Mouse (Mus musculus) hindbrain, postnatal 0 days (tissue): Measurements from ENCODE around the gene Lin9. TPM values are rescaled to one million over a fixed set of nuclear protein-coding genes. Genes with fewer than 3 reads are reported as not detected.
A peak's percentile ranks its signal among the peaks of the same experiment; 100 is the strongest.

Experiments used
- ATAC-seq: fragments of 200-750 bp; cut with Nextera tagmentation; 2 replicates; pipeline ENCODE4 v1.8.0; 2017; ENCODE audit warnings: mild to moderate bottlenecking, moderate TSS enrichment, moderate library complexity
- DNase-seq: peaks from one replicate; pipeline ENCODE4 v3.0.0-alpha.2; 2015; ENCODE audit warnings: low spot score
- H3K27ac ChIP-seq: fragments of 300-500 bp; sonication (generic); 2 replicates; pipeline ENCODE4 v1.5.1; 2014; ENCODE audit warnings: mild to moderate bottlenecking
- H3K27me3 ChIP-seq: fragments of 300-500 bp; sonication (generic); 2 replicates; pipeline ENCODE4 v1.6.1; 2014; ENCODE audit warnings: low read length, mixed read lengths; ENCODE audit not compliant: insufficient read depth
- H3K36me3 ChIP-seq: fragments of 300-500 bp; sonication (generic); 2 replicates; pipeline ENCODE4 v1.6.1; 2014; ENCODE audit warnings: low read length, mixed read lengths; ENCODE audit not compliant: insufficient read depth
- H3K4me1 ChIP-seq: fragments of 300-500 bp; sonication (generic); 2 replicates; pipeline ENCODE4 v1.6.1; 2014; ENCODE audit warnings: antibody characterized with exemption, low read length, mixed read lengths; ENCODE audit not compliant: insufficient read depth
- H3K4me2 ChIP-seq: fragments of 300-500 bp; sonication (generic); 2 replicates; pipeline ENCODE4 v1.6.1; 2014; ENCODE audit warnings: low read depth, mild to moderate bottlenecking, low read length, moderate library complexity, mixed read lengths
- H3K4me3 ChIP-seq: fragments of 300-500 bp; sonication (generic); 2 replicates; pipeline ENCODE4 v1.5.1; 2014; ENCODE audit warnings: low read length
- H3K9ac ChIP-seq: fragments of 300-500 bp; sonication (generic); replicated peaks from 2 replicates; pipeline ENCODE4 v1.6.1; 2014; ENCODE audit warnings: mild to moderate bottlenecking, low read length, moderate library complexity, mixed read lengths
- H3K9me3 ChIP-seq: fragments of 300-500 bp; sonication (generic); 2 replicates; pipeline ENCODE4 v1.6.1; 2016; ENCODE audit warnings: low read length, mixed read lengths
- CTCF ChIP-seq: IDR thresholded peaks from 2 replicates; pipeline ENCODE4 v1.5.1; 2016; ENCODE audit warnings: antibody characterized with exemption, control low read depth, low read depth
- whole genome bisulfite sequencing: fragments of 180-500 bp; shearing (Covaris S2); extraction: QIAGEN DNeasy Blood & Tissue Kit; methylation state at CpG from one replicate; pipeline ENCODE4 v1.1.7; 2014; 5-methylcytosine and 5-hydroxymethylcytosine counted together
- polyA plus RNA-seq: library from polyadenylated mRNA; unstranded; fragments of >200 nt; fragmentation: Nextera tagmentation; extraction: Ambion mirVana; gene quantifications from 2 replicates; pipeline ENCODE4 v1.2.1, GENCODE M21; 2015
- total RNA-seq: library from RNA; depleted of rRNA; stranded (reverse); fragments of >200 nt; gene quantifications from 2 replicates; pipeline ENCODE4 v1.2.3, GENCODE M21; 2014

The Lin9 gene
- total and polyA plus RNA-seq, 2 experiments from 2014 or later, result 4.4 to 11.8 TPM

DNA sequence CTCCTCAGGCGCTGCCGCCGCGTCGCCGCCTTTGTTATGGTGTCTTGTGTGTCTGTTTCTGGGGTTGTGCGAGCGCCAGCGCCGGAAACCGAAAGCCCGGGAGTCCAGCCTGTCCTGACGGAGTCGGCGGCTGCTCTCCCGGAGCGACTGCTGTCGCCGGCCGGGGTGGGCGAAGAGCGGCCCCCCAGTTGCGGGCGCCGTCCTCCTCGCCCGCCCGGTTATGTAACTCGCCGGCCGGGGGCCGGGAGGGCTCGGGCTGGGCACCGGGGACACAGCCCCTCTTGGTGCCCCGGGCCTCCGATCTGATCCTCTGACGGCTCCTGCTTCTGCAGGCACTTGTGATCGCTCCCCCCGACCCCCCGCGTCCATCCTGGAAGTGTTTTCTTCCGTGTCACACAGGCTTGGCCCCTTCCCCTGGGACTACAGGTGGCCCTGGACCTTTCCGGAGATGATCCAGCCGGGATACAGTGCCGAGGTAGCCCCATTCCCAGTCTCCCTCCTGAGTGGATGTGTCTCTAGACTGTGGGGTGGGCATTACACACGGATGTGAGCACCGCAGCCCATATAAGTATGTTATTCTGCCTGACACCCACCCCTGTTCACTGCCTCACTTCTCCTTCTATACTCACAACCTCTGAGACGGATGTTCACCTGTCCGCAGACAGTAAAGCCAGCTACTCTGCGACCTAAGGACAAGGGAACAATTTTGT lies 723 bp downstream of the Lin9 start:
- H3K4me1 ChIP-seq, result peaks cover 10% of the 10 kb centered on the region; the same call in 1 of the 2 replicates
- no peaks in the 10 kb centered on the region for H3K27me3 ChIP-seq
- peak overlapping the region; percentile 87 for H3K9ac ChIP-seq
- H3K4me3 ChIP-seq, result peak overlapping the region; percentile 98
- H3K4me2 ChIP-seq, result peak overlapping the region; percentile 97
- TF ChIP-seq CTCF, result no peak
- peak overlapping the region; percentile 78 for H3K27ac ChIP-seq
- H3K36me3 ChIP-seq, result no peaks in the 10 kb centered on the region
- peak; percentile 40 for DNase-seq
- no peaks in the 10 kb centered on the region for H3K9me3 ChIP-seq
- WGBS, result 3% methylated on average over 50 of the region's 50 CpGs
- ATAC-seq, result peak; percentile 46

- H3K4me3 ChIP-seq, result peak overlapping the region; percentile 98
- no peak for DNase-seq
- no peak for ATAC-seq
- H3K36me3 ChIP-seq, result no peaks in the 10 kb centered on the region
- no peak overlapping the region for H3K27ac ChIP-seq
- H3K4me1 ChIP-seq, result peaks cover 10% of the 10 kb centered on the region; the same call in 1 of the 2 replicates
- H3K4me2 ChIP-seq, result peak overlapping the region; percentile 97
- 74% methylated on average over 8 of the region's 8 CpGs for WGBS
- no peak for TF ChIP-seq CTCF
- no peaks in the 10 kb centered on the region for H3K9me3 ChIP-seq
- H3K9ac ChIP-seq, result peak overlapping the region; percentile 87
- H3K27me3 ChIP-seq, result no peaks in the 10 kb centered on the region
Measured at GRCm38 (mm10) chr1:180642228-180642564, 1.2 kb downstream of the Lin9 start.

DNA sequence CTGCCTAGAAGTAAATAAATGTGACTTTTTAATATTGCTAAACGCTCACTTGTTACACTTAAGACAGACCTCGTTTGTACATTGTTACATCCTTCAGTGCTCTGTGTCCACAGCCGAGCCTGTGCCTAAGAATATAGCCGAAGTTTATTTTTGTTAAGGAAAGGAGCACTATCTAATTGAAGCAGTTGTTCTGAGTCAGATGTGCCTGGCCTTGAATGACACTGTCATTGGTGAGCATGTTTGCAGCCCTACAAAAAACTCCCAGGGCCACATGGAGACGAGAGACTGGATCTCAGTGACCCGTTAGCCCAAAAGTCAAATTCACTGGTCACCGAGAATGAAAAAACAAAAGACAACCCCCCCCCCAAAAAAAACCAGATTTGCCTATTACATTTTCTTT lies 50.3 kb downstream of the Lin9 start:
- no peak overlapping the region for H3K9ac ChIP-seq
- ATAC-seq (no peak), DNase-seq (no peak)
- no peaks in the 10 kb centered on the region; the same call in none of the 2 replicates for H3K36me3 ChIP-seq
- no peaks in the 10 kb centered on the region for H3K4me1 ChIP-seq
- TF ChIP-seq CTCF, result no peak
- H3K4me2 ChIP-seq, result no peak overlapping the region
- no peak overlapping the region for H3K27ac ChIP-seq
- peaks cover 7% of the 10 kb centered on the region for H3K27me3 ChIP-seq
- WGBS, result 89% methylated on average over 7 of the region's 7 CpGs
- no peak overlapping the region for H3K4me3 ChIP-seq
- H3K9me3 ChIP-seq, result no peaks in the 10 kb centered on the region

GRCm38 (mm10) chr1:180696626-180697352 lies 55.8 kb downstream of the Lin9 start, which contains the start of gene Mixl1:
TSS of gene Mixl1 (minus strand) at chr1:180697034.
- H3K9ac ChIP-seq, result no peak within 1 kb of the TSS
- H3K4me3 ChIP-seq, result peak within 1 kb of the TSS; percentile 32
- no peaks in the 10 kb centered on the region; the same call in 1 of the 2 replicates for H3K36me3 ChIP-seq
- ATAC-seq (no peak), DNase-seq (peak; percentile 13)
- no peaks in the 10 kb centered on the region for H3K9me3 ChIP-seq
- no peak for TF ChIP-seq CTCF
- peak within 1 kb of the TSS; percentile 57 for H3K4me2 ChIP-seq
- no peaks in the 10 kb centered on the region for H3K4me1 ChIP-seq
- peaks cover 27% of the 10 kb centered on the region for H3K27me3 ChIP-seq
- no peak within 1 kb of the TSS for H3K27ac ChIP-seq
- WGBS, result 2% methylated on average over 66 of the region's 79 CpGs

DNA sequence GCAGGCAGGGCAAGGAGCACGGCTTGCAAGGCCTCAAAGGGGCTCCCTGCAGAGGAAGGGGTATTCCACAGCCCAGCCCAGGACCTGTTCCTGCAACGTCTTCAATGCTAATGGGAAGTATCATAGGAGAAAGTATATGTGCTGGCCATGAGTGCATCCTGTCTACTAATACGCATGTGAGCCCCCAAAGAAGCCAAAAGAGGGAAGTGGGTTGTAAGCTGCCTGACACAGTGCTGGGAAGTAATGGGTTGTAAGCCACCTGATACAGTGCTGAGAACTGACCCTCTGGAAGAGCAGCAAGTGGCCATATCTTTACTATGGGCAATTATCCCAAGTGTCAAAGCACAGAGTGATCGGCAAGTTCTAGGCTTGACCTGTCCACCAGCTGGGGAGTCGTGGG lies 57.1 kb downstream of the Lin9 start:
- ATAC-seq, result no peak
- DNase-seq, result no peak
- no peaks in the 10 kb centered on the region for H3K36me3 ChIP-seq

DNA sequence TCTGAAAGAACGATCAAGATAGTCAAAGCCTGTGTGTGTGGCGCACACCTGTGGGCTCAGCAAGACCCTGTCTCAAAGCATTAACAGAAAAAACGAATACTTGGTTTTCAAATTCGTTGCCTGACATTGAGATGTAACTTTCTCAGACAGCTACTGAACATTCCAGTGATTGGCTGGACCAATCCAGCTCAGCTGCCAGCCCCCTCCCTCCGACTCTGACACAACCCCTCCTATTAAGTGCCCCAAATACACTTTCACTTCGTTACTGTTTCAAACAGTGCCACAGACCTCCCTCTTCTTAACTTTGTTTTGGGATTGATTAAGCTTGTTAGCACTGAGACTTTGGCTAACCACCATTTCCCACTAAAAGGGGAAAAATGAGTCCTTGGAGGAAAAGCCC lies 62.5 kb downstream of the Lin9 start:
- 48% methylated on average over 6 of the region's 6 CpGs for WGBS
- no peaks in the 10 kb centered on the region for H3K27me3 ChIP-seq
- H3K9ac ChIP-seq, result no peak overlapping the region
- H3K9me3 ChIP-seq, result no peaks in the 10 kb centered on the region
- no peaks in the 10 kb centered on the region for H3K36me3 ChIP-seq
- no peaks in the 10 kb centered on the region for H3K4me1 ChIP-seq
- no peak overlapping the region for H3K27ac ChIP-seq
- no peak for ATAC-seq
- no peak for TF ChIP-seq CTCF
- H3K4me2 ChIP-seq, result peak overlapping the region; percentile 34; the same call in 1 of the 2 replicates
- DNase-seq, result no peak
- H3K4me3 ChIP-seq, result no peak overlapping the region

More for the DNA sequence above, 57.1 kb downstream of the Lin9 start:
- Histone ChIP-seq H3K27me3 (peaks cover 27% of the 10 kb centered on the region), H3K9me3 (no peaks in the 10 kb centered on the region), H3K4me2 (no peak overlapping the region), H3K27ac (no peak overlapping the region), H3K9ac (no peak overlapping the region), H3K4me1 (no peaks in the 10 kb centered on the region), H3K4me3 (no peak overlapping the region)
- 59% methylated on average over 5 of the region's 5 CpGs for WGBS
- TF ChIP-seq CTCF, result no peak

DNA sequence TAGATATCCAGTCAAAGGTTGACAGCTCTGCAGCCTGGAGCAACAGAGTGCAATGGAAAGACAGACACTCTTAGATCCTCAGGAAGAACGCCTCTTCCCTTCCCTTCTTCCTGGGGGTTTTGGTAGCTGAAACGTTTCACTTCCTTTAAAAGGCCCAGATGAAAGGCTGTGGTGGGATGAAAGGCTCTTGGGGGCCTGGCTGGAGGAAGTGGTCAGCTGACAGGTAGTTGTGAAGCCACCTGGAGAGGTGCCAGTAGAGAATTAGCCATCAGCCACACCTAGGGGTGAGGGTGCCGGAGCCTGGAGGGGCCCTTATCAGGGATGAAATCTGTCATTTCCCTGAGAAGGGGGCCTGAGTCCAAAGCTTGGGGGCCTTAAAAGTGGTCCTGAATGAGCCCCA lies 66.4 kb downstream of the Lin9 start:
- Histone ChIP-seq H3K4me1 (no peaks in the 10 kb centered on the region), H3K36me3 (no peaks in the 10 kb centered on the region), H3K4me3 (no peak overlapping the region), H3K4me2 (no peak overlapping the region), H3K27ac (no peak overlapping the region), H3K9me3 (no peaks in the 10 kb centered on the region), H3K9ac (no peak overlapping the region), H3K27me3 (no peaks in the 10 kb centered on the region)
- 63% methylated on average over 3 of the region's 3 CpGs for WGBS
- TF ChIP-seq CTCF, result no peak
- DNase-seq (no peak), ATAC-seq (no peak)
